Mouse (Mus musculus) small intestine, adult 2 months (tissue): ENCODE measurements around the gene Castor1. TPM values are rescaled to one million over a fixed set of nuclear protein-coding genes. Genes with fewer than 3 reads are reported as not detected.
A peak's percentile ranks its signal among the peaks of the same experiment; 100 is the strongest.

Source experiments
- H3K27ac ChIP-seq: fragments of 200-500 bp; 2 replicates; pipeline ENCODE4 v1.5.1; 2012; ENCODE audit warnings: low read depth, low read length, control low read depth, inconsistent platforms; ENCODE audit not compliant: insufficient read depth
- H3K27me3 ChIP-seq: fragments of 200-500 bp; 2 replicates; pipeline ENCODE4 v1.6.1; 2012; ENCODE audit warnings: mild to moderate bottlenecking, moderate library complexity, low read length, inconsistent platforms; ENCODE audit not compliant: control insufficient read depth, insufficient read depth
- H3K36me3 ChIP-seq: fragments of 200-500 bp; 2 replicates; pipeline ENCODE4 v1.6.1; 2012; ENCODE audit warnings: mild to moderate bottlenecking, low read length, control low read depth, inconsistent platforms; ENCODE audit not compliant: control insufficient read depth, insufficient read depth
- H3K4me1 ChIP-seq: fragments of 200-500 bp; 2 replicates; pipeline ENCODE4 v1.6.1; 2012; ENCODE audit warnings: low read length, inconsistent platforms, mixed read lengths; ENCODE audit not compliant: control insufficient read depth, insufficient read depth, insufficient read length
- H3K4me3 ChIP-seq: fragments of 200-500 bp; 2 replicates; pipeline ENCODE4 v1.5.1; 2012; ENCODE audit warnings: low read depth, mild to moderate bottlenecking, control low read depth, inconsistent platforms, low read length, moderate library complexity
- CTCF ChIP-seq: fragments of 200-500 bp; IDR thresholded peaks from 2 replicates; pipeline ENCODE4 v1.5.1; 2012; ENCODE audit warnings: low read depth, mild to moderate bottlenecking, control low read depth, inconsistent platforms, low read length, moderate library complexity, mixed read lengths; ENCODE audit not compliant: insufficient replicate concordance, insufficient read length; ENCODE audit errors: extremely low read depth
- POLR2A ChIP-seq: fragments of 200-500 bp; IDR thresholded peaks from 2 replicates; pipeline ENCODE4 v1.6.1; 2012; ENCODE audit warnings: low read depth, mild to moderate bottlenecking, control low read depth, inconsistent platforms, low read length, moderate library complexity
- WGBS: fragments of 180-500 bp; shearing (Covaris S2); methylation state at CpG from one replicate; pipeline ENCODE4 v1.1.7; 2018; 5-methylcytosine and 5-hydroxymethylcytosine counted together
- polyA plus RNA-seq: library from polyadenylated mRNA; depleted of rRNA; stranded (reverse); fragments of >200 nt; gene quantifications from 2 replicates; pipeline ENCODE4 v1.2.3, GENCODE M21; 2012

Gene Castor1
- polyA plus RNA-seq, 1 experiment: 2.7 TPM

DNA sequence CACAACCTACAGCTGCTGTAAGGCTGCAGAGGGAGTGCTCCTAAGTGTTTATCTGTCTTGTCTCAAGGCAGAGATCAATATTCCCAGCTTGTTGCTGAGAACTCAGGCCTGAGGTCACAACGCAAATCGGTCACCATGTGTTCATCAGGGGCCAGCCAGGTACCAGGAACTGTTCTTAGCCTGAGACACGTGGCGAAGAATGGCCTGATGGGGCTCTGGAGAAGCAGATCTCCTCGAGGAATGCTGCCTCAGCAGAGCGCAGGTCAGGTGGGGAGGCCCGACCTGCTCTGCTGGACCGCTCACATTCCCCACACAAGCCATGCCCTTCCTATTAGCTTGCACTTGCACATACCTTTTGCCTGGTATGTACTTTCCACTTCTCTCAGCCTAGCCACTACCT is 21.4 kb upstream of the Castor1 start:
- TF ChIP-seq CTCF (no peak), POLR2A (no peak)
- Histone ChIP-seq H3K4me1 (peaks cover 15% of the 10 kb centered on the region), H3K36me3 (no peaks in the 10 kb centered on the region), H3K27ac (no peak overlapping the region), H3K4me3 (no peak overlapping the region), H3K27me3 (no peaks in the 10 kb centered on the region)
- WGBS: 69% methylated on average over 8 of the region's 8 CpGs

DNA sequence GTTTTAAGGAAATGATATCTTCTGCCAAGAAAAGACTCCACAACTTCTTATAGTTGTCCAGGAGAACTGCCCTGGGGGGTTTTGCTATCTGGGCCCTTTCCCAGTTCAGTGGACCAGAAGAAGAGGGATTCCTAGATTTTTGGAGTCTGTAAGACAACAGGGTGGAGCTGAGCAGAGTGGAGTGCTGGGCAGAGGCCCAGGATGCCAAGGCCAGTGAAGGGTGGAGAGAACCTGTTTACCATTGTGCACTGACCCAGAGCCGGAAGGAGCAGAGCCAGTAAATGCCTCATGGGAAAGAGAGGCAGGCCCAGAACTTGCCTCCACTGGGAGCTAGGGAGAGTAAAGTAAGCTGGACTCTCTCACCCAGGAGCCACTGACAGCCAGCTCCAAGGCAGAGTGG is 20.3 kb upstream of the Castor1 start:
- Histone ChIP-seq H3K27me3 (no peaks in the 10 kb centered on the region), H3K36me3 (no peaks in the 10 kb centered on the region), H3K4me3 (no peak overlapping the region), H3K27ac (no peak overlapping the region), H3K4me1 (peaks cover 14% of the 10 kb centered on the region)
- TF ChIP-seq POLR2A (no peak), CTCF (no peak)
- WGBS: 62% methylated on average over 1 of the region's 1 CpGs

DNA sequence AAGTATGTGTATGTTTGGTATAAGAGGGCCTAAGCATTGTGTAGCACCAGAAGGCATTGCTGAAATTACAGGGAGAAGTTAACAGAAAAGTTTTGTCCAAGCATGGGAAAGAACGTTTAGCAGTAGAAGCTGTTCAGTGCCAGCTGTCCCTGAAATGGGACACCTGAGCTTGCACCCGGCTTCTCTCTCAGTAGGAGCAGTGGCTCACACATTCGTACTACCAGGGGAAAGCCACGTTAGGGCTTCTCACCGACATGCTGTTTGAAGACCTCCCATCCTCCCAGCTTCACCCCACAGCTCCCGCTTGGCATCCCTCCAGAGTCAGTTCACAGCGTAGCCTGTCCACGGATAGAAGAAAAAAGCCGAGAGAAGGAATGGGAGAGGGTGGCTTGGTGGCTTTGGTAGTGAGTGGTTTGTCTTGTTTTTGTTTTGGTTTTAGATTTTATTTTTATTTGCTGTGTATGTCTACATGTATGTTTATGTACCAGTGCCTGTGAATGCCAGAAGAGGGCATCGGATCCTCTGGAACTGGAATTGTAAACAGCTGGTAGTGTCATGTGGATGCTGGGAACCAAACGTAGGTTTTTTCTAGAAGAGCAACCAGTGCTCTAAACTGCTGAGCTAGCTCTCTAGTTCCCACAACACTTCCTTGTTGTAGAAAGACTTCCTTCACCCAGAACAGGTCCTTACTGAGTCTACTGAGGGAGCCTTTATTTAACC is 15.9 kb upstream of the Castor1 start:
- Histone ChIP-seq H3K36me3 (peaks cover 9% of the 10 kb centered on the region), H3K27ac (no peak overlapping the region), H3K4me1 (peaks cover 10% of the 10 kb centered on the region), H3K4me3 (no peak overlapping the region), H3K27me3 (no peaks in the 10 kb centered on the region)
- TF ChIP-seq POLR2A: no peak
- TF ChIP-seq CTCF: no peak
- 76% methylated on average over 11 of the region's 11 CpGs for WGBS

DNA sequence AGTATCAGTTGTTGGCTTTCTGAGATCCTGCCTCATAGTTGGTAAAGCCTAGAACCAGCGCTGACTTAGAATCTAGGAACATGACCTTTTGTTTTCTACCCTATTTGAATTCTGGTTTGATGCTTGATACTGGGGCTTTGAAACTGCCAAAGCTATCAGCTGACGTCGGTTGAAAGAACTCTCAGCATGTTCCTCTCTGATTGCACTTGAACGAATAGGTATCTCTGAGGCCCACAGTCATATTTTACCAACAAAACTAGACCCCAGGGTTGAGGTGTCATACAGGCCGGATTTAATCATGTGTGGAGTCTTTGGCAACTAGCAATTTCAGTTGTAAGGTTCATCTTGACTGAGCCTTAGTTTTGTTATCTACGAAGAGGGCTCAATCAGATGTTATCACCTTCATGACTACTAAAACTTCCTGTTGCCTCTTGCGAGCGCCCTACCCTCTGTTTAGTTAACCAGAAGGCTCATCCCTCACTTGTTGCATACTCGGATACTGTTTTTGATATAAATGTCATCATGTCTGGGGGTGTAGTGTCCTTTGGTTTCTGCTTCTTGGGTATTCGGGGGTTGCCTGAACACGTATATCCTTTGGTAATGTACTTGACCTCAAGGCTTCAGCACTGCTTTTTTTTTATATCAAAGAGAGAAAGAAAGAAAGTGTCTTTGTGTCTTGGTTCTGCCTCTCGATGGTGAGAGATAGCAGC is 14.9 kb upstream of the Castor1 start:
- Histone ChIP-seq H3K27ac (peak overlapping the region; percentile 36), H3K4me3 (no peak overlapping the region), H3K27me3 (no peaks in the 10 kb centered on the region), H3K4me1 (peaks cover 8% of the 10 kb centered on the region), H3K36me3 (peaks cover 18% of the 10 kb centered on the region)
- TF ChIP-seq POLR2A (no peak), CTCF (no peak)
- 45% methylated on average over 12 of the region's 12 CpGs for WGBS

DNA sequence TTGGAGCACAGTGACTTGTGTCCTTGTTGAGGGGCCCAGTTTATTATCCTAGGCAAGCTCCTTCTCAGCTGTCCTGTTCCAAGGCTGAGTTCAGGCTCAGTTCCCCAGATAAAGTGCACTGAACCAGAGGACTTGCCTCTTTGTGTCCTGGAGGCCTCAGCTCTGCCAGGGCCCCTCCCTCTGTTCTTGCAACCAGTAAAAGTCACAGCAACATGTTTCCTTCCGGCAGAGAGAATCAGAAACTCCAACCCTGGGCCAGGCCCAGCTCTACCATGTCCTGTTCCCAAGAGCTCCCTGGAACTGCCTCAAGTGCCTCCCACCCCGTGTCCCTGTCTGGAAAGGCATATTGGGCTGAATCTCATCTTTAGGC is 14.3 kb upstream of the Castor1 start:
- TF ChIP-seq POLR2A (no peak), CTCF (no peak)
- H3K4me3 ChIP-seq: no peak overlapping the region
- H3K27me3 ChIP-seq: no peaks in the 10 kb centered on the region
- H3K4me1 ChIP-seq: peaks cover 8% of the 10 kb centered on the region
- peaks cover 20% of the 10 kb centered on the region for H3K36me3 ChIP-seq
- H3K27ac ChIP-seq: peak overlapping the region; percentile 36
- WGBS: 13% methylated on average over 2 of the region's 2 CpGs

DNA sequence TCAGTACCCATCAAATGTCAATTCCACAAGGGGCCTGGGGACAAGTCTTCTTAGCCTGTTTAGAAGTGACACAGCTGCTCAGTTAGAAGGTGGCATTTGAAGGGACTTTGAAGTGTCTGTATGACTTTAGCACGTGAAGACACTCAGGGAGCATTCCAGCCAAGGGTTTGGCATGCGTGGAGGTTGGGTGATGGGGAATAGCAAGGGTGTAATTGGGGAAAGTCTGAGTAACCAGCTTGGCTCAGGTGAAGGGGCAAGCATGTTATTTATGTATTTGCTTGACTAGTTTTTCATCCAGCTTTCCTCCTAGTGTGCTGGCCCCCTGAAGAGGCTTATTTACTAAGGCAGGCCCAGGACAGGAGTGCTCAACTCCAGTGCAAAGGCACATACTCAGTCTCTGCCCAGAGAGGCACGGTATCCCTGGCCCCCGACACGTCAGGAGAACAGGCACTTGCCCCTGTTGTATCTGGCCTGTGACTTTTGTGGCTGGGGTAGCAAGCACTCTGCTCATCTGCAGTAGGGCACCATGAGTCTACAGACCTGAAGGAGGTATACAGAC is 12.8 kb upstream of the Castor1 start:
- Histone ChIP-seq H3K36me3 (peaks cover 30% of the 10 kb centered on the region), H3K27ac (no peak overlapping the region), H3K27me3 (no peaks in the 10 kb centered on the region), H3K4me1 (peaks cover 8% of the 10 kb centered on the region), H3K4me3 (no peak overlapping the region)
- TF ChIP-seq CTCF: no peak
- 86% methylated on average over 5 of the region's 5 CpGs for WGBS

DNA sequence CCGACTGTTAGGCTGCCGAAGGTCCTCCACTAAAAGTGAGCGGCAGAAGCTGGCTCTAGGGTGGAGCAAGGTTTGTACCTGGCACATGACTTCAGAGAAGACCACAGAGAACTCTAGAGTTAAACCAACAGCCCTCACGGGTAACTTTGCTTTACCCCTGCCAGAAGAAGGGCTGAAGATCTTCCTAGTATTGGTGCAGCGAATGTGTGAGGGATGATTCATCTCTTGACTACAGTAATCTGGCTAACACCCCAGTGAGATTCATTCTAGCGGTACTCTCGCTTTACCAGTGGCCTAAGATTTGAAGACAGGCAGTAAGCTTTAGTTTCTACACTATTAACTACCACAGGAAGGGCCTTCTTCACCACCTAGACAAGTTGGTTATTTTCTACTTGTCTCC is 12.1 kb upstream of the Castor1 start:
- no peak overlapping the region for H3K27ac ChIP-seq
- no peak overlapping the region for H3K4me3 ChIP-seq
- TF ChIP-seq CTCF (no peak), POLR2A (no peak)
- peaks cover 35% of the 10 kb centered on the region for H3K36me3 ChIP-seq
- no peaks in the 10 kb centered on the region for H3K27me3 ChIP-seq
- 88% methylated on average over 7 of the region's 7 CpGs for WGBS
- H3K4me1 ChIP-seq: peaks cover 8% of the 10 kb centered on the region
